Mouse (Mus musculus) layer of hippocampus, adult 9-11 months (tissue): ENCODE results near the gene Fndc7.
"Not testable (repeated sequence)": the region's sequence is repeated elsewhere in the genome, so short reads cannot be mapped to it uniquely, and the experiment has no call there.

ENCODE experiments used
- DNase-seq: peaks from one replicate; pipeline ENCODE4 v3.0.0; 2022

Gene Fndc7

GRCm38 (mm10) chr3:108853266-108853665, 36.5 kb downstream of the Fndc7 start:
- no peak for DNase-seq

GRCm38 (mm10) chr3:108851996-108852697, 37.7 kb downstream of the Fndc7 start:
- DNase-seq: peak; percentile 47

- no peak for DNase-seq
Observed at GRCm38 (mm10) chr3:108851554-108851953, 38.3 kb downstream of the Fndc7 start.

GRCm38 (mm10) chr3:108851075-108851474, 38.7 kb downstream of the Fndc7 start:
- DNase-seq: no peak

GRCm38 (mm10) chr3:108850506-108850905, 39.3 kb downstream of the Fndc7 start:
- DNase-seq: no peak

GRCm38 (mm10) chr3:108846616-108847015, 43.2 kb downstream of the Fndc7 start:
- DNase-seq: no peak

- no peak for DNase-seq
Observed at GRCm38 (mm10) chr3:108844521-108844920, 45.3 kb downstream of the Fndc7 start.

- DNase-seq: no peak
Observed at GRCm38 (mm10) chr3:108844026-108844425, 45.8 kb downstream of the Fndc7 start.

GRCm38 (mm10) chr3:108840716-108841054, 49.1 kb downstream of the Fndc7 start:
- DNase-seq: no peak

GRCm38 (mm10) chr3:108840000-108840715, 49.6 kb downstream of the Fndc7 start, which contains the start of gene Stxbp3:
Gene Stxbp3, minus strand, starts transcription at chr3:108840526.
- DNase-seq: peak; percentile 99

- no peak for DNase-seq
Observed at GRCm38 (mm10) chr3:108839647-108839999, 50.2 kb downstream of the Fndc7 start.

GRCm38 (mm10) chr3:108838980-108839379, 50.8 kb downstream of the Fndc7 start:
- DNase-seq: no peak

GRCm38 (mm10) chr3:108836931-108837330, 52.9 kb downstream of the Fndc7 start:
- DNase-seq: no peak

GRCm38 (mm10) chr3:108833717-108834116, 56.1 kb downstream of the Fndc7 start:
- DNase-seq: not testable (repeated sequence)

GRCm38 (mm10) chr3:108831750-108832149, 58.1 kb downstream of the Fndc7 start:
- DNase-seq: no peak

- no peak for DNase-seq
Observed at GRCm38 (mm10) chr3:108830493-108830892, 59.3 kb downstream of the Fndc7 start.

- peak; percentile 35 for DNase-seq
Observed at GRCm38 (mm10) chr3:108815631-108816030, 74.2 kb downstream of the Fndc7 start.

- DNase-seq: no peak
Observed at GRCm38 (mm10) chr3:108810747-108811263, 79.0 kb downstream of the Fndc7 start.

- DNase-seq: peak; percentile 33
Observed at GRCm38 (mm10) chr3:108805622-108806021, 84.2 kb downstream of the Fndc7 start.
